ENCODE assay signal across 8 mouse cellular contexts in the genomic region with DNA sequence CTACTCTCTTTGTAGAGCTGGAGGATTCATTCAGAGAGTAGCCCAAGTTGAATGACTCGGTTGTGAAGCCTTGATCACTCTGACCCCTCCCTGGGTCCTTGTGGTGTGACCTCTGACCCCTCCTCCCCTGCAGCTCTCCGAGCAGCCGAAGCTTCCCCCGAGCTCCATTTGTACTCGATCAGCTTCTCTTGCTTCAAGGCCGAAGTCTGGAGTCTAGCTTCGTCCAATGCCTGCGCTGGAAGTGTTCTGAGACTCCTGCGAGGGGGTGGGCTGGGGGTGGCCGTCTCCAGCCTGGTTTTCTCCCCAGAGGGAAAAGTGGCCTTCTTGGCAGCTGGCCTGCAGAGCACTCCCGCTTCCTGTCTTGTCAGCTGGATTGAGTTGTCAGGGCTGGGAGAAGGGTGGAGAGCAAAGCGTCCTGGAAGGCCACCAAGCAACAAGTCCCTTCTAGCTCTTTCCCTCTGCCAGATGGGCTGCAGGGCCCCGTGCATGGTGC. TPM values are rescaled to one million over a fixed set of nuclear protein-coding genes. Genes with fewer than 3 reads are reported as not detected.
DNase-seq lines count a peak whose midpoint lies in the region; ATAC-seq and TF ChIP-seq lines count a peak whose summit lies in the region.

Pou2f3 (minus strand) TSS at position 180 of the 493 bp plus-strand sequence.

- no peaks in the 10 kb centered on the region for H3K9me3 ChIP-seq in liver, postnatal 0 days (ENCODE audit: low read length)

- H3K4me3 ChIP-seq in liver, postnatal 0 days (ENCODE audit: low read depth, low read length): no peak within 1 kb of the TSS

- no peak within 1 kb of the TSS; the same call in 1 of the 2 replicates for H3K9ac ChIP-seq in liver, postnatal 0 days (replicated peaks)

- H3K4me2 ChIP-seq in liver, postnatal 0 days (ENCODE audit: low read depth, low read length): peak within 1 kb of the TSS; percentile 18; the same call in 1 of the 2 replicates

- H3K36me3 ChIP-seq in liver, postnatal 0 days (replicated peaks; ENCODE audit: insufficient read depth, low read length): no peaks in the 10 kb centered on the region

- no peak for TF ChIP-seq EP300 in liver, postnatal 0 days (IDR thresholded peaks at IDR 0.05; ENCODE audit: low read depth)

- WGBS in liver, postnatal 0 days (ENCODE audit: insufficient replicate concordance): 12% methylated on average over 13 of the region's 13 CpGs

- TF ChIP-seq CTCF in liver, postnatal 0 days (IDR thresholded peaks at IDR 0.05; ENCODE audit: low read depth): no peak

- H3K27ac ChIP-seq in liver, postnatal 0 days (ENCODE audit: low read depth): no peak within 1 kb of the TSS

- DNase-seq in cerebellum, adult 11-12 months: peak; percentile 6
- DNase-seq in cerebellum, adult 9-10 months: no peak
- DNase-seq in brain, adult 2 months (ENCODE audit: low read depth, low spot score): peak; percentile 26
- peak; percentile 83 for DNase-seq in heart, adult 8-10 months (ENCODE audit: low spot score)
- peak; percentile 74 for DNase-seq in kidney, adult 11 months
- DNase-seq in liver, postnatal 0 days: no peak
- DNase-seq in ovary, postnatal 10 days (ENCODE audit: low spot score): peak; percentile 33
- no peak for DNase-seq in spleen, adult 12 weeks (ENCODE audit: low spot score)

- H3K27me3 ChIP-seq in liver, postnatal 0 days (ENCODE audit: insufficient read depth, low read length): peaks cover 38% of the 10 kb centered on the region

- ATAC-seq in liver, postnatal 0 days: no peak

- 0 out of 2 replicates have a peak, but pooled peaks cover 2% of the 10 kb centered on the region for H3K4me1 ChIP-seq in liver, postnatal 0 days (ENCODE audit: insufficient read depth)

RNA-seq across cellular contexts. Expression of gene Pou2f3, which starts in this region (rescaled TPM):
- not detected for total RNA-seq in heart, adult 8-10 months (2022)
- 0.05 TPM in 1 of 2 replicates, not detected in the other for polyA plus RNA-seq in liver, postnatal 0 days (2015; fragmentation: Nextera tagmentation; extraction: Ambion mirVana)

Comparison
In these comparisons a context has a peak if more than half of its experiments do, and no peak if none do; other contexts are left out.
1. DNase-seq: peak in cerebellum, adult 11-12 months (single experiment), brain, adult 2 months (single experiment), kidney, adult 11 months (single experiment) and ovary, postnatal 10 days (single experiment); none in cerebellum, adult 9-10 months (single experiment), liver, postnatal 0 days (single experiment) and spleen, adult 12 weeks (single experiment).
2. Peak in DNase-seq in heart, adult 8-10 months; RNA of the gene not detected or under 1 TPM.